Mouse (Mus musculus) cerebellum, postnatal 4 days (tissue): ENCODE measurements around the gene Dab1.

Experiments used
- DNase-seq, 2 experiments: peaks; one replicate each; pipeline ENCODE4 v3.0.0; 2022; ENCODE audit warnings: low spot score in 2 of 2, mixed read lengths in 1 of 2

The Dab1 gene

GRCm38 (mm10) chr4:103619321-103619945 is at the start of gene Dab1:
TSS of gene Dab1 (plus strand) at chr4:103619359.
- DNase-seq: no peak

DNA sequence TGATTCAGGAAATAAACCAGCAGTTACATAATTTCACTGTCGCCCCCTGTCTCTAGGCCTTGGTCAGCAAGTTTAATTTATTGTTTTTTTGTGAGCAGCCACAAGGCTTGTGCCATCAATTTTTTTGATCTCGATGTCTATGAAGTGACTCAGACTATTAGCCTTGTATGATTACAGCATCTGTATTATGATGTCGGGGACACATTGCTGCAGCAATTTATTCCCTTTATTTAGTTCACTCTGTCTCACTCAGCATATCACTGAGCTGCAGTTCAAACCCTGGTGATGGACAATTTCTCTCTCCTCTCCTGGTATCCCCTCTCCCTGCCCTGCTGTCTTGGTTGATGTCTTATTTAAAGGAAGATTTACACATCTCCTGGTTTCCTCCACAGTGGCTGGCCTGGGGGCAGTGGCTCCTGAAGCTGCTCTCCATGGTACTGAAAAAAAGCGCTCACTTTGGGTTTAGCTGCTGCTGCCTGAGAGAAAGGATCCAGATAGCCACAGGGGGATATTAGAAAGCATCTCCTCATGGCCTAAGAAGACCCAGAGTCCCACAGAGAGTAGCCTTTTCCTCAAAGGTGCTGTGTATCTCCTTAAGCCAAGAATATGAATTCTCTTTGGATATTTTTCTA is 47.3 kb upstream of the Dab1 start:
- no peak for DNase-seq

DNA sequence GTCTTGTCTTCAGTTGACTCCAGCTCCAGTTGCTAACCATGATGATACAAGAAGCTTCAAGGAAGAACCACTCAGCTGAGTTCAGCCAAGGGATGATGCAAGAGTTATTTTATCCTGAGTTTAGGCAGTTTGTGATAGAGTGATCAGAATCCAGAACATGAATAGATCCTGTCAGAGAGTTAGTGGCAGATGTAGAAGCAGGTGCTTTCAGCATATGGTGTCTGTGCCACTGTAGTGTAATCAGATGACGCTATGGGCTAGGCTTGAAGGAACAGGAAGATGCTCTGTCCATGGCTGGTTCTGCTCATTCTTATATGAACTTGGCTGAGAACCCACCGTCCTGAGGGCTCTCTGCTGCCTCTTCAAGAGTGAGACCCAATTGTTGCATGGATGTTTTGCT is 43.6 kb upstream of the Dab1 start:
- no peak for DNase-seq

DNA sequence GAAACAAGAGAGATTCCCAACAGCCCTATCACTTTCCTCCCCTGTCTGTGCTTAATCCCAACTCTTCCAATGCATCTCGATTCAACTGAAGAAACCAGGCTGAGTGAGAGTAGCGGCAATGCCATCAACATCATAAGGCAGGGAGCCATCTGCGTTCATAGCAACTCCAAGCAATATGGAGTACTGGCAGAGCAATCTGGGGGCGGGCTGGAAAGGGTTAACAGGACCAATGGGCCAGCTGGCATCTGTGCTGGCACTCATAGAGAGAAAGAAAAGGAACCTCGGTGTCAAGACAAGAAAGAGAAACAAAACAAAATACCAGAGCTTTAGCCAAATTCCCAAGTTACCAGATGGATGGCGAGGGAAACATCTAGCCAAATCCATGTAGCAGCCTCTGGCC is 42.9 kb upstream of the Dab1 start:
- peak in 1 of 2 experiments; percentile 57 for DNase-seq

GRCm38 (mm10) chr4:103577111-103577815 is 41.9 kb upstream of the Dab1 start:
- no peak for DNase-seq

DNA sequence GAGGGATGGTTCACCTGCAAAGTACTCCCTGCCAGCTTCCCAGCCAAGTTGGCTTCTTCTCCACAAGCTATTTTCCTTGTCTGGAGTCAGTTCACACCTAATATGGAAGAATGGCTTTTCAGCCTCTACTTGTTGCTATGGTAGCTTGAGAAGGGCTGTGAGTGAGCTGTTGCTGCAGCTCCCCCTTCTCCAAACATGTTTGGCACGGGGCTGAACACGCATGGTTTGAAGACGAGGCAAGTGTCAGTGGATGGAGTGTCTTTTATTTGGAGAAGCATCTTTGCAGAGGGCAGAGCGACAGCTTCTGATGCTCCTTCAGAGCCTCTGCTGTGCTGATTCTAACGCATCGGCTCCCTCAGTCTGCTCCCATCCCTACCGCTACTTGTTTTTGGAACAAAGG is 41.3 kb upstream of the Dab1 start:
- no peak for DNase-seq

- no peak for DNase-seq
Observed at GRCm38 (mm10) chr4:103580021-103580420, 39.1 kb upstream of the Dab1 start.

DNA sequence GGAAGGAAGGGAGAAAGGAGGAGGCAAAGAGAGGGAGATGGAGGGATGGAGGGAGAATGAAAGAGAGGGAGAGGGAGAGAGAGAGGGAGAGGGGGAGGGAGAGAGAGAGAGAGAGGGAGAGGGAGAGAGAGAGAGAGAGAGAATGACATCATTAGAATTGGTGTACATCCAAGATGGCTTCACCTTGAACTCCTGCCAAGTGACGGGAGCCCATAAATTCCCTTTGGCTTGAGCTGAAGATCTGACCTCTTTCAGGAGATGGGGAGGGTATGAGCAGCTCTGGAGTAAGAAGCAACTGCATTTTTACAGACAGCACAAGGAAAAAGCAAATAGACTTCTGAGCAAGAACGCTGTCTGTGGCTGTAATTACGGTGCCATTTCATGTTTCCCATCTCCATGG is 4.1 kb upstream of the Dab1 start:
- no peak for DNase-seq

- peak in 1 of 2 experiments; percentile 19 for DNase-seq
Observed at GRCm38 (mm10) chr4:103619946-103620371, 800 bp downstream of the Dab1 start.

DNA sequence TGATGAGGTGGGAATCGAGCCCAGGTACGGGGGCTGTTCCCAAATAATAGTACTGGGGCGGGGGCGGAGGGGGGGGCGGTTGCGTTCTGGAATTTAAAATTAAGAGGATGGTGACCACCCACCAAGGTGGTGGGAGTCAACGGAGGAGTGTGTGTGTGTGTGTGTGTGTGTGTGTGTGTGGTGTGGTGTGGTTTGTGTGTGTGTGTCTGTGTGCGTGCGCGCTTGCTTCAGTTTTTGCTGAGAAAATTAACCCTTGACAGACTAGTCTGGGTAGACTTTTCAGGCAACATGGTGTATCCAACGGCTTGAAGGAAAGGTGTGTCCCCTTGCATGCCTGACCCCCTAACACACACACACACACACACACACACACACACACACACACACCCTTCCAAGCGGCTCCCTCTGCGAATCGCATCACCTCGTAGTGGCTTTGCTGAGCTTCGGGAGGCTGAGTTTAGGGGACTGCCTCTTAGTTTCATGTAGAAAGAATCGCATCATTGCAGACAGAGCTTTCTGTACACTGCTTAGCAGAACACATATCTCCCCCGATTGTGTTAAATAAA is 1.5 kb downstream of the Dab1 start:
- DNase-seq: no peak

- no peak for DNase-seq
Observed at GRCm38 (mm10) chr4:103621586-103621985, 2.4 kb downstream of the Dab1 start.

DNA sequence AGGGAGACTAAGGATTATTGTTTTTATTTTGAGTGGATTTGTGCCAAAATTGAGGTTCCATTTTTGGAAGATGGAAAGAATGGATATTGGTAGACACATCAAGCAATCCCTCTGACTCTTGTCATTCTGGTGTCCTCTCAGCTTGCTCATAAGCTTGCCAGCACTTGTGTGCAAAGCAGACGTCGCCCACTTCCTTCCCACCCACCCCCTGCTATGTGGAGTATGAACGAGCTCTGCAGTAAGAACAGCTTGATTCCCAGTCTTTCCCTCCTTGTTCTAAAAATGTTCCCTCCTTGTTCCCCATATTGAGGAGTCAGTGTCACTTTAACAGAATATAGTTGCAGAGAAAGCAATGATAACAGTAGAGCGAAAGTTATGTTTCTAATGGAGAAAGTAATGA is 11.0 kb downstream of the Dab1 start:
- no peak for DNase-seq

DNA sequence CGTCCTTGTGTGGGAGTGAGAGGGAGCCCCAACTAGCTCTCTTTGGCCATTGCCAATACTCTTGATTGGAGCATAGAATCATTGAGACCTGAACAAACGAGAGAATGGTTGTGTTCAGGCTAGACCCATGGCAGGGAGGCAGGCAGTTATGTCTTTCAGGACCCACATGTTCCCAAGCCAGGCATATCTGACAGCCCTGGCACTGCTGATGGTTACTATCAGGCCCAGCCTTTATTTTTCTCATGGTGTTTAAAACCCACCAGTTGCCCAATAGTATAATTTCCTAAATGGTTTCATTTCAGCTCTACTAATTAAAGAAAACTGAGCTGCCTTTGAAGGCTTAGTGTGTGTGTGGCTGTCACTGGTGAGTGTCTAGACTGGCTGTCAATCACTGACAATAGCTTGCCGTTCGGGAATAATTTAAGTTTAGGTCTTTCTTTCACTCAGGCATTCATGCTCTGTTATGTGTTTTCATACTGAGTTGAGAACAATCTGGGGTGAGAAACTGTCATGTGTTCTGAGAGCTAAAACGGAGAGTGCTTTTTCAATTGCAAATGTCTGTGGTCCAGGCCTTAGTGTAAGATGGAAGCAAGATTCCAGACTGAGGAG is 17.1 kb downstream of the Dab1 start:
- no peak for DNase-seq

DNA sequence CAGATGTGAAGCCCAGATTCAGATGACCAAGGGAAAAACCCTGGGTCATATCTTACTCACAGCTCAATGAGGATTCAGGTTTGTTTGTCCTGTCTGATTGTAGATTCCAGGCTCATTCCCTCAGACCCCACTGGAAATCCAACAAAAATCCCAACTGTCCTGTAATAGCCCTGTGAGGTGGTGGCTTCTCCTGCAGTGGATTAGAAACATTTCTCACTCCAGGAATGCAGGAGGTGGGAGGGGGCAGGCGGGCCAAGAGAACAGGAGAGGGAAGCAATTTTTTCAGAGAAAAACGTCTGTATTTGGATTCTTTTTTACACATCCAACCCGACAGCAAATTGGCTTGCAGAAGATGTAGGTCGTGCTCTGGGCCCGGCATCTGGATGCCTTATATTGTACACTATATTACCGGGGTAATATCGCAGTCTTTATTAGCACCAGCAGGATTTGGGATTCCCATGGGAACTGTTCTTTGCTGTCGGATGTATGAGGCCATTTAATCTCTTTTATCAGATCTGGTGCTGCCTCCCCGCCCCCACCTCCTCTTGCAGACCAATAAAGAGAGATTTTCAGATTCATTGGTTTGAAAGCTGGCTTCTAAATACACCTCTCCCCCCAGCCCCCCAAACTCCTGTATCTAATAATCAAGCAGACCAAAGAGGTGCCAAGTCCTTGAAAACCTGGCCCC is 29.2 kb downstream of the Dab1 start:
- DNase-seq: no peak

DNA sequence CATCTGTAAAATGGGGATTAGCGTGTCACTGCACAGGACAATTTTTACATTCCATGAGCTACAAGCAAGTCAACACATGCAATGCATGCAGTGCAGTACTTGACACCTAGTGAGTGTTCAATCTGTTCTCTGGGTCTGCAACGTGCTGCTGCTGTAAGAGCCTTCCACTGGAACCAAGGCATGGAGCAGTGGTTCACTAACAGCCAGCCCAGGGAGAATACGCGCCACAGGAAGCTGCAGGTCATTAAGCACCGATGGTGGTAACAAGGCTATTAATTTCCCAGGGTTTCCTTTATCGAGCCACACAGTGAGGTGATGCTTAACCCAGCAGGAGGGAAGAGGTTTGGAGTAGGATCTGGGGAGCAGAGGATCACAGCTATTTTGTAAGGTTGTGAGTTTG is 36.6 kb downstream of the Dab1 start:
- no peak for DNase-seq

DNA sequence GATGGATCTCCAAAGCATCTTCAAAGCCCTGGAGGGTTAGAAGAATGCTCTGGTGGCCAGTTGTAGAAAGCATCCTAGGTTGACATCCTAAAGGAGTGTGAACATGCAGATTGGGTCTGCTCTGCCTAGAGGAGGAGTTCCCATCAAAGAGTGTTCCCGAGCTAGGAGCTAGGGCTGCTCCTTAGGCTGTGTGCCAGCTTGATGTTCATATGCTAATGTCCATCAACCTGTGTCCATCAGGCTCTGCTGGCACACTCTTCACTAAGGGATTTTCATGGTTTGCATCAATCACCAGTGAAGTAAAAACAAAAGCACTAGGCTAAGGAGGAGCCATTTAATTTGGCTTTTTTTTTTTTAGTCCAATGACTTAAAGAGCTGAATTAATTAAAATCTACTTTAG is 42.2 kb downstream of the Dab1 start:
- DNase-seq: no peak

DNA sequence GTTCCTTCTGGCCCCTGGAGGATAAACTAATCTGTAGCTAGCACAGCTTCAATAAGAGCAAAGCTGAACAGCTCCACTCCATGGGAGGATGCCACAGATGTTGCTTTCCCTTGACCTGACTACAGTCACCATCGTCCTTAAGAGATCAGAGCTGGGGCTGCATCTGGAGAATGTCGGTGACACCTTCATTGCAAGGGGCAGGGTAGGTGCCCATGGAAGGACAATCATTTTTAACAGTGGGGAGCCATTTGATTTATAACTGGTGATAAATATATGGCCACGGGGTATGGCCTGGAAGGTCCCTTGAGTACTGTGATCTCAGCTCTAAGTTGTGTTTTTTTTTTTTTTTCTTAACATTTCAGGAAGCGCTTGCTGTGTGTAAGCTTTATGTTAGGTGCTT is 48.3 kb downstream of the Dab1 start:
- no peak for DNase-seq

GRCm38 (mm10) chr4:103677195-103677594 is 58.0 kb downstream of the Dab1 start:
- DNase-seq: no peak

DNA sequence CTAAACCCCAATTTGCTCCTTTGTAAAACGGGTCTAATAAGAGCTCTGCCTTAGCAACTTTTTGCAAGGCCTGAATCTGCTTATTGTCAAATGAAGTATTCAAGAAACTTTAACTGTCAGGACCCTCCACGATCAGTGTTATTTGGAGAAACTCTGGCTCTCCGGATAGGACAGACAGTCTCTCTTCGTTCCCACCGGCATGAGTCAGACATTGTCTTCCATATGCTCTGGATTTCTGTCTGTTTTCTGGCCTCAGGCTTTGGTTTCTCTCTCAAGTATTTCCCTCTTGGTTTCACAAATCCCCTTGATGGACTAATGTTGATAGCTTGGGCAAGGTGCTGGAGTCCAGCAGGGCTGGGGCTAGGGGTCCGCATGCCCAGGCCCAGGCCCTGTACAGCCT is 59.3 kb downstream of the Dab1 start:
- no peak for DNase-seq

DNA sequence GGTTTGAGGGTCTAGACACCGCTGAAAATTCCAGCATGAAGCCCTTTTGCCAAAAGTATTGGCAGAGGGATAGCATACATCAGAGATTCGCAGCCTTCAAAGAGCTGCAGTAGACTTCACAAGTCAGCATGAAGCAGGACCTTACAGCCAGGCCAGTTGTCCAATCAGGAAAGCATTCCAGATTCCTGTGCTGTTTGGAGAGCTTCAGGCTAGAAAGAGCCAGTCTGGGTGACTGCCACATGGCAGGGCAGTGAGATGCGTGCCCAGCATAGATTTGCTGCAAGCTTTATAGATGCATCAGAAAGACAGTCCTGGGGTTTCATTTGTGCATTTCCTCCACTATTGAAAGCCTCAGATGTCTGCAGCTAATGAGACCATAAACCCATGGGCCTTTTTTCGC is 66.0 kb downstream of the Dab1 start:
- DNase-seq: peak in 1 of 2 experiments; percentile 53

GRCm38 (mm10) chr4:103691717-103692116 is 72.6 kb downstream of the Dab1 start:
- DNase-seq: no peak

GRCm38 (mm10) chr4:103699755-103700154 is 80.6 kb downstream of the Dab1 start:
- no peak for DNase-seq
